Mouse (Mus musculus): Measurements from ENCODE around the gene Irs3. TPM values are rescaled to one million over a fixed set of nuclear protein-coding genes. Genes with fewer than 3 reads are reported as not detected.

Irs3 gene
- polyA plus RNA-seq, 1 experiment, result 0.79 TPM

DNA sequence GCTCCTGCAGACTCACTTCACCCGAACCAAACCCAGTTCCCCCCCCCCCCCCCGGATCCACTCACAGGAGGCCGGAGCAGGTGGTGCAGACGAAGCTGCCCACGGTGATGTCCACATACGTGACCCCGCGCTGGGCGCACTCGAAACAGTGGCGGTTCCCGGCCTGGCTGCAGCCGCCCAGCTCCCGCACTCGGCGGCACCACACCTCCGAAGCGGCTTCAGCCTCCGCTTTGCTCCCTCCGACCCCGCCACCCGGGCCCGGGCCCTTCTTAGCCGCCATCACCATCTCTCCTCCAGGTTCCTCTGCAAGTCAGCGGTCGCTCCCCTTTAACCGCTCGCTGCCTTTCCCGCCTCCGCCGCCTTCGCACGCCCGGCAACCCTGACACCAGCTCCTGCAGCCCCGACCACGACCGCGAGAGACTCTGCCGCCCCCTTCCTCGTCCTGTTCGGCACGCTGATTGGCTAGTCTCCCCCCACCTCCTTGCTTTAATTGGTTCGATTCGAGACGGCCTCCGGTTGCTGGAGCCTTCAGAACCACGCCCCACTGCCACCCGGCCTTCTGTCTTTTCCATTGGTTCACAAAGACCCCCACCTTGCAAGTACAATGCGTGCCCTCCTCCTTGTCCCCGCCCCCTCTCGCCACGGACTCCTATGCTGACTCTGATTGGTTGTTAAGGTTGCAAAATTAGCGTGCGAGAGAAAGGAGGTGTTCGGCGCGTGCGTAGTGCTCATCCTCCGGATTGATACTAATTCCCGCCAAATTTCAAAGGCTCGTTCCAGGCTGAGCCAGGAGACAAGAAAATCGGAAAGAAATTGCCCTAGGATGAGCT, 39.0 kb upstream of the Irs3 start, which contains the start of gene Agfg2:
Gene Agfg2 (minus strand): TSS at position 433 of the 830 bp plus-strand sequence.
- under 1% methylated on average over 59 of the region's 62 CpGs for WGBS
- Histone ChIP-seq H3K4me3 (ENCODE audit: extremely low read depth, insufficient read depth, insufficient read length) (peak within 1 kb of the TSS; percentile 71), H3K27me3 (ENCODE audit: control insufficient read depth, insufficient read depth, low read length) (no peaks in the 10 kb centered on the region), H3K4me1 (ENCODE audit: control insufficient read depth, insufficient read depth, insufficient read length) (peaks cover 12% of the 10 kb centered on the region), H3K27ac (ENCODE audit: insufficient read depth, low read length) (peak within 1 kb of the TSS; percentile 57; the same call in 1 of the 2 replicates), H3K36me3 (ENCODE audit: control insufficient read depth, insufficient read depth, low read length) (no peaks in the 10 kb centered on the region)
- peak; percentile 99 for DNase-seq (ENCODE audit: low read depth in 1 of 2, low spot score in 2 of 2)
- TF ChIP-seq POLR2A (IDR thresholded peaks at IDR 0.05; ENCODE audit: low read depth, low read length), result peak; percentile 42; the same call in 1 of the 2 replicates
- TF ChIP-seq CTCF (IDR thresholded peaks at IDR 0.05; ENCODE audit: extremely low read depth, insufficient read depth, insufficient read length, insufficient replicate concordance), result no peak

- Histone ChIP-seq H3K4me1 (ENCODE audit: control insufficient read depth, insufficient read depth, insufficient read length) (peaks cover 12% of the 10 kb centered on the region), H3K27ac (ENCODE audit: insufficient read depth, low read length) (peak overlapping the region; percentile 52; the same call in 1 of the 2 replicates), H3K27me3 (ENCODE audit: control insufficient read depth, insufficient read depth, low read length) (no peaks in the 10 kb centered on the region), H3K4me3 (ENCODE audit: extremely low read depth, insufficient read depth, insufficient read length) (peak overlapping the region; percentile 71), H3K36me3 (ENCODE audit: control insufficient read depth, insufficient read depth, low read length) (no peaks in the 10 kb centered on the region)
- TF ChIP-seq CTCF (IDR thresholded peaks at IDR 0.05; ENCODE audit: extremely low read depth, insufficient read depth, insufficient read length, insufficient replicate concordance) (no peak), POLR2A (IDR thresholded peaks at IDR 0.05; ENCODE audit: low read depth, low read length) (no peak)
- WGBS, result 8% methylated on average over 28 of the region's 28 CpGs
- DNase-seq (ENCODE audit: low read depth in 1 of 2, low spot score in 2 of 2), result no peak
These were observed 38.1 kb upstream of the Irs3 start for GRCm38 (mm10) chr5:137683388-137684293.

DNA sequence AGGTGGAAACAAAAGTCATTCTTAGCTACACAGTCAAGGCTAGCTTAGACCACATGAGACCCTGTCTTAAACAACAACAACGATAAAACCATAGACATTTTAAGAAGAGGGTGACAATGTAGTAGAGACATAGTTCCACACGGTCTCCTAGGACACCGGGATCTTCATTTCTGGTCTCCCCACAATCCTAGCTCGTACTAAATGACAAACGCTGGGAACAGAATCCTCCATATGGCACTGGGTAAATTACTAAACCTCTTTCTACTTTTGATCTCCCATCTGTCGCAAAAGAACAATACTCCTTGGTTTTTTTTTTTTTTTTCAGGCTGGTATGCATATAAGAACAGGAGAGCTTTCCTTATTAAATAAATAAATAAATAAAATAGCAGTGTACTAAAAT, 37.0 kb upstream of the Irs3 start:
- no peaks in the 10 kb centered on the region for H3K27me3 ChIP-seq (ENCODE audit: control insufficient read depth, insufficient read depth, low read length)
- no peak for TF ChIP-seq CTCF (IDR thresholded peaks at IDR 0.05; ENCODE audit: extremely low read depth, insufficient read depth, insufficient read length, insufficient replicate concordance)
- no peak for TF ChIP-seq POLR2A (IDR thresholded peaks at IDR 0.05; ENCODE audit: low read depth, low read length)
- no peak overlapping the region for H3K27ac ChIP-seq (ENCODE audit: insufficient read depth, low read length)
- peaks cover 12% of the 10 kb centered on the region for H3K4me1 ChIP-seq (ENCODE audit: control insufficient read depth, insufficient read depth, insufficient read length)
- H3K4me3 ChIP-seq (ENCODE audit: extremely low read depth, insufficient read depth, insufficient read length), result no peak overlapping the region
- no peak for DNase-seq (ENCODE audit: low read depth in 1 of 2, low spot score in 2 of 2)
- H3K36me3 ChIP-seq (ENCODE audit: control insufficient read depth, insufficient read depth, low read length), result no peaks in the 10 kb centered on the region
- 95% methylated on average over 6 of the region's 6 CpGs for WGBS

DNA sequence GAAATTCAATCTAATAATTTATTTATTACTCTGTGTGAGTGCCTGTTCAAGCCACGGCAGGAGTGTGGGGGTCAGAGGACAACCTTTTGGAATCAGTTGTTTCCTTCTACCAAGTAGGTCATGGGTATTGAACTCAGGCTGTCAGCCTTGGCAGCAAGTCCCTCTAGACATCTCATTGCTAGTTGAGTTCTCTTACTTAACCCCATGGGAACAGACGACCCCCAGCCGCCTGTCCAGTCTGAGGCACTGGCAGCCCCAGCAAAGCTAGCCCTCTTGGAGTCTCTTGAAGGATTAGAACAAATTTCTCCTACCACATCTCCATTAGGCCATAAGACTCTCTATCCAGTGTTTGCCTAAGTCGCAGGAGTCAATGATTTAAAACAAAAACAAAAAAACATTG, 34.2 kb upstream of the Irs3 start:
- 88% methylated on average over 4 of the region's 4 CpGs for WGBS
- no peaks in the 10 kb centered on the region for H3K27me3 ChIP-seq (ENCODE audit: control insufficient read depth, insufficient read depth, low read length)
- no peaks in the 10 kb centered on the region for H3K36me3 ChIP-seq (ENCODE audit: control insufficient read depth, insufficient read depth, low read length)
- TF ChIP-seq POLR2A (IDR thresholded peaks at IDR 0.05; ENCODE audit: low read depth, low read length) (no peak), CTCF (IDR thresholded peaks at IDR 0.05; ENCODE audit: extremely low read depth, insufficient read depth, insufficient read length, insufficient replicate concordance) (no peak)
- peaks cover 4% of the 10 kb centered on the region; the same call in 1 of the 2 replicates for H3K4me1 ChIP-seq (ENCODE audit: control insufficient read depth, insufficient read depth, insufficient read length)
- H3K4me3 ChIP-seq (ENCODE audit: extremely low read depth, insufficient read depth, insufficient read length), result no peak overlapping the region
- no peak overlapping the region for H3K27ac ChIP-seq (ENCODE audit: insufficient read depth, low read length)
- DNase-seq (ENCODE audit: low read depth in 1 of 2, low spot score in 2 of 2), result no peak

- Histone ChIP-seq H3K36me3 (ENCODE audit: control insufficient read depth, insufficient read depth, low read length) (no peaks in the 10 kb centered on the region), H3K4me1 (ENCODE audit: control insufficient read depth, insufficient read depth, insufficient read length) (peaks cover 4% of the 10 kb centered on the region; the same call in 1 of the 2 replicates), H3K27ac (ENCODE audit: insufficient read depth, low read length) (no peak overlapping the region), H3K27me3 (ENCODE audit: control insufficient read depth, insufficient read depth, low read length) (no peaks in the 10 kb centered on the region), H3K4me3 (ENCODE audit: extremely low read depth, insufficient read depth, insufficient read length) (no peak overlapping the region)
- DNase-seq (ENCODE audit: low read depth in 1 of 2, low spot score in 2 of 2), result no peak
- 90% methylated on average over 3 of the region's 3 CpGs for WGBS
- TF ChIP-seq POLR2A (IDR thresholded peaks at IDR 0.05; ENCODE audit: low read depth, low read length) (no peak), CTCF (IDR thresholded peaks at IDR 0.05; ENCODE audit: extremely low read depth, insufficient read depth, insufficient read length, insufficient replicate concordance) (no peak)
These were observed 33.2 kb upstream of the Irs3 start for GRCm38 (mm10) chr5:137678736-137679135.

DNA sequence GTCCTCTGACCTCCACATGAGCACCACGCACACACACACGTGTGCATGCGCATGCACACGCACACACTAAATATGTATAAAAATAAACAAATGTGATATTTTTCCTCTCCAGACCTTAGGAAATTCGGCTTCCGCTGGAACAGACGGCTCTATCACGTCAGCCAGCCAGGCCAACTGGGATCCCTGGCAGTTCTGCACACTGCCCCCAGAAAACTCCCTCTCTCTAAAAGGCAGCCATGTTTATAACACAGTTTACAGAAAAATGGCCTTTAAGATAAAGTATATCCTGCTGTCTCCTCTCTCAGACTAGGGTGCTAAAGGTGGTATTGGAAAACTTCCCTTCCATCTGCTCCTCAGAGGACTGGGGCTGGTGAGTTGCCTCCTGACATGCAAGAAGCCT, 32.3 kb upstream of the Irs3 start:
- H3K4me1 ChIP-seq (ENCODE audit: control insufficient read depth, insufficient read depth, insufficient read length), result peaks cover under 1% of the 10 kb centered on the region; the same call in 1 of the 2 replicates
- no peaks in the 10 kb centered on the region for H3K36me3 ChIP-seq (ENCODE audit: control insufficient read depth, insufficient read depth, low read length)
- no peak overlapping the region for H3K27ac ChIP-seq (ENCODE audit: insufficient read depth, low read length)
- no peak for DNase-seq (ENCODE audit: low read depth in 1 of 2, low spot score in 2 of 2)
- H3K27me3 ChIP-seq (ENCODE audit: control insufficient read depth, insufficient read depth, low read length), result no peaks in the 10 kb centered on the region
- no peak for TF ChIP-seq POLR2A (IDR thresholded peaks at IDR 0.05; ENCODE audit: low read depth, low read length)
- no peak for TF ChIP-seq CTCF (IDR thresholded peaks at IDR 0.05; ENCODE audit: extremely low read depth, insufficient read depth, insufficient read length, insufficient replicate concordance)
- no peak overlapping the region for H3K4me3 ChIP-seq (ENCODE audit: extremely low read depth, insufficient read depth, insufficient read length)
- 98% methylated on average over 8 of the region's 8 CpGs for WGBS
